Mouse (Mus musculus) lung, embryonic 14.5 days (tissue): ENCODE measurements around the gene Mybph. TPM values are rescaled to one million over a fixed set of nuclear protein-coding genes. Genes with fewer than 3 reads are reported as not detected.

Experiments
- ATAC-seq: fragments of 200-750 bp; cut with Nextera tagmentation; 2 replicates; pipeline ENCODE4 v1.8.0; 2017; ENCODE audit warnings: mild to moderate bottlenecking, moderate TSS enrichment, moderate library complexity; ENCODE audit not compliant: insufficient read depth
- DNase-seq: peaks from one replicate; pipeline ENCODE4 v3.0.0-alpha.2; 2015
- H3K27ac ChIP-seq: fragments of 300-500 bp; sonication (generic); 2 replicates; pipeline ENCODE4 v1.5.1; 2014; ENCODE audit warnings: low read depth, mild to moderate bottlenecking, moderate library complexity
- H3K27me3 ChIP-seq: fragments of 300-500 bp; sonication (generic); 2 replicates; pipeline ENCODE4 v1.6.1; 2014; ENCODE audit warnings: low read length, control low read depth; ENCODE audit not compliant: insufficient read depth
- H3K36me3 ChIP-seq: fragments of 300-500 bp; sonication (generic); 2 replicates; pipeline ENCODE4 v1.6.1; 2014; ENCODE audit warnings: control low read depth; ENCODE audit not compliant: insufficient read depth
- H3K4me1 ChIP-seq: fragments of 300-500 bp; sonication (generic); 2 replicates; pipeline ENCODE4 v1.6.1; 2014; ENCODE audit warnings: antibody characterized with exemption, control low read depth; ENCODE audit not compliant: insufficient read depth
- H3K4me2 ChIP-seq: fragments of 300-500 bp; sonication (generic); 2 replicates; pipeline ENCODE4 v1.6.1; 2014; ENCODE audit warnings: mild to moderate bottlenecking
- H3K4me3 ChIP-seq: fragments of 300-500 bp; sonication (generic); 2 replicates; pipeline ENCODE4 v1.5.1; 2014; ENCODE audit warnings: low read depth, low read length
- H3K9ac ChIP-seq: fragments of 300-500 bp; sonication (generic); 2 replicates; pipeline ENCODE4 v1.6.1; 2014
- H3K9me3 ChIP-seq: fragments of 300-500 bp; sonication (generic); 2 replicates; pipeline ENCODE4 v1.6.1; 2016; ENCODE audit warnings: low read depth, low read length, control low read depth
- CTCF ChIP-seq: IDR thresholded peaks from 2 replicates; pipeline ENCODE4 v1.5.1; 2016; ENCODE audit warnings: antibody characterized with exemption, low read depth
- WGBS: fragments of 180-500 bp; shearing (Covaris S2); extraction: QIAGEN DNeasy Blood & Tissue Kit; methylation state at CpG from one replicate; pipeline ENCODE4 v1.1.7; 2014; 5-methylcytosine and 5-hydroxymethylcytosine counted together
- polyA plus RNA-seq: library from polyadenylated mRNA; unstranded; fragments of >200 nt; fragmentation: Nextera tagmentation; extraction: Ambion mirVana; gene quantifications from 2 replicates; pipeline ENCODE4 v1.2.1, GENCODE M21; 2014

Gene Mybph
- not detected in 2 replicates for polyA plus RNA-seq

GRCm38 (mm10) chr1:134193126-134193525, at the start of gene Mybph:
Gene Mybph, plus strand, starts transcription at chr1:134193448.
- Histone ChIP-seq H3K4me2 (no peak within 1 kb of the TSS), H3K27me3 (no peaks in the 10 kb centered on the region), H3K27ac (no peak within 1 kb of the TSS), H3K4me1 (peaks cover 5% of the 10 kb centered on the region; the same call in 1 of the 2 replicates), H3K4me3 (no peak within 1 kb of the TSS), H3K9me3 (no peaks in the 10 kb centered on the region), H3K9ac (no peak within 1 kb of the TSS), H3K36me3 (no peaks in the 10 kb centered on the region)
- 50% methylated on average over 1 of the region's 1 CpGs for WGBS
- DNase-seq (no peak), ATAC-seq (no peak)
- TF ChIP-seq CTCF, result no peak

DNA sequence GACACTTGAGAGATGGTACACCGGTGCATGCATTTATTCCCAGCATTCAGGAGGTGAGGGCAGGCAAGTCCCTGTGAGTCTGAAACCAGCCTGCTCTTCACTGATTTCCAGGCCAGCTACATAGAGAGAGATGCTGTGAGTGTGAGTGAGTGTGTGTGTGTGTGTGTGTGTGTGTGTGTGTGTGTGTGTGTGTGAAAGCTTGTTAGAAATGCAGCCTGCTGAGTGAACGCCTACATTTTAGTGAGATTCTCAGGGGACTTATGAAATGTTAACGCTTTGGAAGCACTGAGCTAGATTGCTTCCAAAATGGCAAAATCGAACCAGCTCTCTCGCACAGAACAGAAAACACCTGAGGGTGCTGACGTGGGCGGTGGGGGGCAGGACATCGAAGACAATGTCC, 47.2 kb upstream of the Mybph start:
- Histone ChIP-seq H3K36me3 (no peaks in the 10 kb centered on the region), H3K4me2 (no peak overlapping the region), H3K9ac (no peak overlapping the region), H3K9me3 (no peaks in the 10 kb centered on the region), H3K4me1 (no peaks in the 10 kb centered on the region), H3K27ac (no peak overlapping the region), H3K4me3 (no peak overlapping the region), H3K27me3 (no peaks in the 10 kb centered on the region; the same call in 1 of the 2 replicates)
- 82% methylated on average over 8 of the region's 8 CpGs for WGBS
- DNase-seq (no peak), ATAC-seq (no peak)
- no peak for TF ChIP-seq CTCF

DNA sequence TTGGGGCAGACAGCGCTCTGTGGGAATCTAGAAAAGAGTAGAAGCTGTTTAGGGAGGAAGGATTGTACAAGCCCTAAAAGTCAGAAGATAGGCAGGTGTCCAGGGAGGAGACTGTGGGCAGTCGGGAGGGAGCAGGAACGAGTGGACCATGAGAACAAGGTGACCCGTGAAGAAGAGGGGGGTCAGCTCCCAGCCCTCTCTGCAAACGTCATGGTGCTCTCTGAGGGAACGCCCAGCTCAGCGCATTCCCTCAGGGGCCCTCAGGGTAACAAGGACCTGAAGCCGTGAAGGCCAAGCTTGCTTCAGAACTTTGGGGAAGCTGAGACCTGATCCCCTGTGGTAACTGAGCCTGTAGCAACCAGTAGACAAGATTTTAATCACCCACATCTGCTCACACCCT, 43.2 kb upstream of the Mybph start:
- Histone ChIP-seq H3K4me1 (no peaks in the 10 kb centered on the region), H3K27ac (no peak overlapping the region), H3K36me3 (no peaks in the 10 kb centered on the region), H3K4me2 (no peak overlapping the region), H3K9ac (no peak overlapping the region), H3K27me3 (no peaks in the 10 kb centered on the region; the same call in 1 of the 2 replicates), H3K9me3 (no peaks in the 10 kb centered on the region), H3K4me3 (no peak overlapping the region)
- no peak for TF ChIP-seq CTCF
- WGBS, result 44% methylated on average over 8 of the region's 8 CpGs
- ATAC-seq (no peak), DNase-seq (no peak)

GRCm38 (mm10) chr1:134150745-134151144, 42.5 kb upstream of the Mybph start:
- ATAC-seq, result no peak
- no peak for DNase-seq
- H3K4me2 ChIP-seq, result no peak overlapping the region
- H3K4me1 ChIP-seq, result no peaks in the 10 kb centered on the region
- H3K27ac ChIP-seq, result no peak overlapping the region
- H3K9ac ChIP-seq, result no peak overlapping the region
- H3K27me3 ChIP-seq, result no peaks in the 10 kb centered on the region; the same call in 1 of the 2 replicates
- H3K9me3 ChIP-seq, result no peaks in the 10 kb centered on the region
- H3K4me3 ChIP-seq, result no peak overlapping the region
- 89% methylated on average over 9 of the region's 9 CpGs for WGBS
- H3K36me3 ChIP-seq, result no peaks in the 10 kb centered on the region
- TF ChIP-seq CTCF, result no peak

DNA sequence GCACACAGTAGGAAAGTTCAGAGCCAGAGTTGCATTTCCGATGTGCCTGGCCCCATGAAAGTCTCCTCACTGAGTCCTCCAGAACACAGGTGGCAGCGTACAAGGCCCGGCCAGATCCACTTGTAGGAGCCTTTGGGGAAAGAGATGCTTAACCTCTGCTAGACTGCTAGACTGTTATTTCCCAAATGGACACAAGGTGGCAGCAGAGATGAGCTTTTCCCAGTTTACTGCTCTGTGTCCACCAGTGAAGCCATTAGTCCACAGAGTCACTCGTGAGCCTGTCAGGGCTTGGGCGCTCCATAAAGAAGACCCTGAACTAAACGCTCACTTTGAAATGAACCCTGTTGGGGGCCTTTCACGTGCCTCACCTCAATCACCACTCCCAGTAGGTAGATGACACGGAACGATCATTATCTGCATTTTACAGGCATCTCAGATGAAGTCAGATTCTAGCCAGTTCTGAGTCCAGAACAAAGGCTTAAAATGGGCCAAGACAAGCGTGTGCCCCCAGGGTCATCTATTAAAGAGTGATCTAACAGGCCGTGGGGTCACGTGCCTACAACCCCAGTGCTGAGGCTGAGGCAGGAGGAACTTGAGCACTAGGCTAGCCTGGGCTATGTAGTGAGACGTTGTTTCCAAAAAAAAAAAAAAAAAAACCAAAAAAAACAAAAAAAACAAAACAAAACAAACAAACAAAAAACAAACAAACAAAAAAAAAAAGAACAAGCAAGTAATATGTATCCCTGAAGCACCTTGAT, 41.4 kb upstream of the Mybph start:
- Histone ChIP-seq H3K4me2 (no peak overlapping the region), H3K4me1 (no peaks in the 10 kb centered on the region), H3K4me3 (no peak overlapping the region), H3K27me3 (no peaks in the 10 kb centered on the region; the same call in 1 of the 2 replicates), H3K9ac (no peak overlapping the region), H3K9me3 (no peaks in the 10 kb centered on the region), H3K36me3 (no peaks in the 10 kb centered on the region), H3K27ac (no peak overlapping the region)
- ATAC-seq (peak; percentile 83), DNase-seq (peak; percentile 96)
- peak; percentile 93 for TF ChIP-seq CTCF
- 28% methylated on average over 13 of the region's 13 CpGs for WGBS

GRCm38 (mm10) chr1:134152626-134153590, 40.3 kb upstream of the Mybph start:
- no peak overlapping the region for H3K9ac ChIP-seq
- no peak for ATAC-seq
- H3K4me3 ChIP-seq, result no peak overlapping the region
- no peak for TF ChIP-seq CTCF
- H3K9me3 ChIP-seq, result no peaks in the 10 kb centered on the region
- H3K27ac ChIP-seq, result no peak overlapping the region
- H3K4me2 ChIP-seq, result no peak overlapping the region
- no peaks in the 10 kb centered on the region; the same call in 1 of the 2 replicates for H3K27me3 ChIP-seq
- H3K36me3 ChIP-seq, result no peaks in the 10 kb centered on the region
- no peak for DNase-seq
- no peaks in the 10 kb centered on the region for H3K4me1 ChIP-seq
- WGBS, result 55% methylated on average over 21 of the region's 21 CpGs

GRCm38 (mm10) chr1:134154121-134154520, 39.1 kb upstream of the Mybph start:
- WGBS, result 86% methylated on average over 3 of the region's 3 CpGs
- no peak for ATAC-seq
- no peak overlapping the region for H3K4me2 ChIP-seq
- no peak for TF ChIP-seq CTCF
- no peaks in the 10 kb centered on the region for H3K9me3 ChIP-seq
- DNase-seq, result no peak
- no peaks in the 10 kb centered on the region for H3K36me3 ChIP-seq
- no peak overlapping the region for H3K9ac ChIP-seq
- H3K27me3 ChIP-seq, result no peaks in the 10 kb centered on the region; the same call in 1 of the 2 replicates
- H3K27ac ChIP-seq, result no peak overlapping the region
- no peaks in the 10 kb centered on the region for H3K4me1 ChIP-seq
- no peak overlapping the region for H3K4me3 ChIP-seq
